Mouse (Mus musculus) v-Abl transformed pro-B cells (cell line): ENCODE data around the gene Calm5.

Experiments
- in situ Hi-C, 2 experiments: fragments of 400-800 bp; cut with MboI; formaldehyde crosslinking; loops; one replicate each; pipeline ENCODE4 v1.15.1; 2025; ENCODE audit not compliant: unreplicated experiment in 2 of 2

The Calm5 gene

DNA sequence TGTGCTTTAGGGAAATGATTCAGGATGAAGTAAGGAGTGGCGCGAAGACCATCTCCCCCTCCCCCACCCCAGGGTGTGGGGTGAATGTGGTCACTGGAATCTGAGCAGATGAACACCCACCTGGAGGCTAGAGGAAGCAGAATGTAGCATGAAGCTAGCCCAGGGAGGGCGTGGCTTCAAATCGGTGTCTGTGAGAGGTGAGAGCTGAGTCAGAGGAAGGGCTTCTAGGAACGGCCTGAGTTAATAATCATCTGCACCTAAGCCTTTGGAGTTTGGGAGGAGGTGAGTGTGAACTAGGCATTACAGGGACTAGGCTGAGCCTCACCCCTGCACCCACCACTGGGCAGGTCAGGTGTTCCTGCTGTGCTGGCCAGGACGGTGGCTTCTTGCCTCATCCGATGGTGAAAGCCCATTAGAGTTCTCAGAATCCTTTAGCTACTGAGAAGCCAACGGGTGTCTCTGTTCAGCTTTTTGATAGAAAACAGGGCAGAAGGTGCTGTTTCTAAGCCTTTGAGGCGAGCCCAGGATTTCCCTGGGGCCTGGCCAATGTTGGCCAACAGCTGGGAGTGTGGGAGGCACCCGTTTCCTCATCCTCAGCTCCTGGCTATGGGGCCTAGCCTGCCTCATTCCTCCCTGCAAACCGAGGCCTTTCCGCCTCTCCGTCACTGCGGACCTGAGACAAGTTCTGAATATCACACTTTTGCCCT, 11.8 kb downstream of the Calm5 start:
- in situ Hi-C loops = no loop called here

DNA sequence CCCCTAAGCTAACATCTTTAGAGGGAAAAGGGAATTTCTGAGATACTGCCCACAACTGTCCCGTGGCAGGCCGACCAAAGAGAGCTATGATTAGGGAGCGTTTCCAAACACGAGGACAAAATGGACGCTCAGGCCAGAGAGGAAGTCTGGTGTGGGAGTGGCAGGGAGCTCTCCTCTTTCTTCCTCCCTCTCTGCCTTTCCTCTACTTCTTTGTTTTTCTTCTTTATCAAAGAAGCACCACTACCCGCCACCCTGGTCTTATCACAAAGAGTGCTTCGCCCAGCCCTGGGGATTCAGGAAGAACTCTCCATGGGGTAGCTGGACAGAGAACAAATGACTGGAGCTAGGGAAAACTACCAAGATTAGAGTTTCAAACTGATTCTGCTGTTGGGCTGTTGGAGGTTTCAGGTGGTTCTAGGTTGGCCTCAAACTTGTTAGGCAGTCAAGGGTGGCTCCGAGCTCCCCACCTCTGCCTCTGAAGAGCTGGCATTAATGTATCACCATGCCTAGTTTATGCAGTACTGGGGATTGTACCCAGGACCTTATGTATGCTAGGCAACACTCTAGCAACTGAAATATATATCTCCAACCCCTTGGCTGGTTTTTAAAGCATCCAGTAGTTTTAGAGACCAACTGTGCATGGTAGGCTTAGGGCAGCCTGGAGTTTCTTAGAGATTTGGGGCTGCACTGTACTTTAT, 12.5 kb downstream of the Calm5 start:
- in situ Hi-C loops = no loop called here

GRCm38 (mm10) chr13:3867158-3867557, 13.2 kb downstream of the Calm5 start:
- in situ Hi-C loops = no loop called here

DNA sequence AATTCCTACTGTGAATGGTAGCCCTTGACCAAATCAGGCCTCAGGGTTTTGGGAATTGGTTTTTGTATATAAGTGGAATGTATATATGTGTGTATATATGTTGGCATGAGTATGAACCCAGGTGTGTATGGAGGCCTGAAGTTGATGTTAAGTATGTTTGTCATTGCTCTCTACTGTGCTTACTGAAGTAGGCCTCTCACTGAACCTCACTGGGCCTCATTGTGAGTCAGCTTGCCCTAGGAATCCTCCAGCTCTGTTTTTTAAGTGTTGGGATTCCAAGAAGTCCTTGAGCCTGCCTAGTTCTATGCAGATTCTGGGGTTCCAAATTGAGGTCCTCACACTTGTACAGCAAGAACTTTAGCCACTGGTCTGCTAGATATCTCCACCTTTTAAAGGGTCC, 15.9 kb downstream of the Calm5 start:
- in situ Hi-C loops = no loop called here

DNA sequence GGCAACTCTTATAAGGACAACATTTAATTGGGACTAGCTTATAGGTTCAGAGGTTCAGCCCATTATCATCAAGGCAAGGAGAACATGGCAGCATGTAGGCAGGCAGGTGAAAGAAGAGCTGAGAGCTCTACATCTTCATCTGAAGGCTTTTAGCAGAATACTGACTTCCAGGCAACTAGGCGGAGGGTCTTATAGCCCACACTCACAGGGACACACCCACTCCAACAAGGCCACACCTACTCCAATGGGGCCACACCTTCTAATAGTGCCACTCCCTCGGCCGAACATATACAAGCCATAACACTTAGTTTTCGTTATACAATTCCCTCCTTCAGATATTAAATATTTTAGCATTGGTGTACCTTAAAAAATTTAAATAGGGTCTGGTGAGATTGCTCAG, 18.9 kb downstream of the Calm5 start:
- in situ Hi-C loops = no loop called here

GRCm38 (mm10) chr13:3876448-3876847, 22.5 kb downstream of the Calm5 start:
- in situ Hi-C loops = no loop called here

- in situ Hi-C loops = no loop called here
These were observed 23.2 kb downstream of the Calm5 start for GRCm38 (mm10) chr13:3877185-3877584.

GRCm38 (mm10) chr13:3877679-3878220, 23.8 kb downstream of the Calm5 start:
- in situ Hi-C loops = no loop called here

DNA sequence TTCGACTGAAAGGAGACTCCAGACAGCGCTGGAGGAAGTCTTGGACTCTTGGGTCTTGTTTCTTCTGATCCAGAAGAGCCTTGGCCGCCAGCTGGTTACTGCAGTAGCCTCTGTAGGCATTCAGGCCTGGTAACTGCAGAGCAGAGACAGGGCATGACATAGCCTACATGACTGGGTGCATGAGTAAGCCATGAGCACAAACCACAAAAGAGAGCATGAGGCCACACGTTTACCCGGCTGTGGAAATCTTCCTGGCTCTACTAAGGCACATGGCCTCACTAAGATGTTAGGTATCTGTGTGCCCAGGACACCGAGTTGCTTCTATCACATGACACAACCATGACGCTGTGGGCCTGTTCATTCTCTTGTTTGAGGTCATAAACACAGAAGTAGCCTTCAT, 32.7 kb downstream of the Calm5 start:
- in situ Hi-C loops = no loop called here

GRCm38 (mm10) chr13:3889111-3889510, 35.1 kb downstream of the Calm5 start:
- in situ Hi-C loops = no loop called here

DNA sequence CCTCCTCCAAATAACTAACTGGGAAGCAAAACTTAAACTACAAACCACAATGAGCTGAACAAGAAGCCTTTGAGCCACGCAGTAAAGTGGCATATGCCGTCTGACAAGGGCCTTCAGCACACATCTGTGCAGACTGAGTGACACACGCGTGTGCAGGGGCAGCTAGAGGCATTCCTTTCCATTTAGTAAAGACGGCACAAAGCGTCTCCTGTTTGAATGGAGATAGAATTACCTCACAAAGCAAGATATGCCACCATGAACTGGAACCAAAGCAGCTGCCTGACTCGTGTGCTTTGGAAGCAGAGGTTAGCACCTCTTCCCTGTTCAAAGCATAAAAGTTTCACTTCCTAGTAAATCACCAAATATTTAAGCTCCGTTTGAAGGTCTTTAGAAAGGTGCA, 36.1 kb downstream of the Calm5 start:
- in situ Hi-C loops = no loop called here

- in situ Hi-C loops = no loop called here
These were observed 37.6 kb downstream of the Calm5 start for GRCm38 (mm10) chr13:3891479-3892087.

GRCm38 (mm10) chr13:3892601-3893000, 38.6 kb downstream of the Calm5 start:
- in situ Hi-C loops = no loop called here

DNA sequence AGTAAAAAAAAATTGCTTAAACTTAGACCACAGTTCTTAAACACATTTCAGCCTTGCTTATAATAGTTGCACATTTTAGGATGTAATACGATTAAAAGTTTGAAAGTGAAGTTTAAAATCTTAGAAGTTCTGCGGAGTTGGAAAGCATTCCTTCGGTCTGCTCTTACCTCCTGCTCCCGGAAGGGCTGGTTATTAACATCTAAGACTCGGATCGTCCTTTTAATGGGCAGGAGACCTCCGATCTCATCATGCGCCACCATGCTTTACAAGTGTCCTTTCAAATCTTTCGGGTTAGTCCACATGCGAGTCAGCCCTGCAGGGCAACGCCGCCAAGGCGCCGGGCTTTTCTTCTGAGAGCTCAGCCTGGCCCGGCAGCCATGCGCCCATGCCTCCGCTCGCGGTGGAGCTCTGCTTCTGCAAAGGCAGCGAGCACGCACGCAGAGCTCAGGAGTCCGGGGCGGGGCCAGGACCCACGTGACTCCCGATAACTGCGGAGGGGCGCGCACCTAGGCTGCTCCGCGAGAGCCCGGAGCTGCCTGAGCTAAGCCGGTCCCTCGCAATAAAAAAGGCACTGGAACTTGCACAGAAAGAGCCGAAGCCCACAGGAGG, 39.3 kb downstream of the Calm5 start:
- in situ Hi-C loops = no loop called here

DNA sequence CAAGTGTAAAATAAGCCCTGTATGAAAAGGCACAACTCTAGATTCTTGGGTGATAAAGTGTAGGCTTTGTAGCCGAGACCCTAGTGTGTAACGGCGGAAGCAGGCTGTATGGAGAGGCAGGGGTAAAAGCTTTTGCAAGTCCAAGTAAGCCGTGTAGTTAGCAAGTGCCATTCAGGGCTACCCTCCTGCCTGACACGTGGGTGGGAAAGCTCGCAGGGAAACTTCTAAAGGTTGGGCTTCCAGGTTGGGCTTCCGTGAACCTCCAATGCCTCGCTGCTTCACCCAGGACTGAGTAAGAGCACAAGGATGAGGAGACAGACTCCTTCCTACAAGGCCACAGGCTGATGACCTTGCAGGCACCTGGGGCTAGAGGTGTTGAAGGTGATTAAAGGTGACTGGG, 40.6 kb downstream of the Calm5 start:
- in situ Hi-C loops = no loop called here

- in situ Hi-C loops = loop anchor here (5.0 kb wide), 4 partner anchors 107 to 488 kb away; no protein-coding TSS in a partner anchor
These were observed 41.5 kb downstream of the Calm5 start for GRCm38 (mm10) chr13:3895397-3895980.

- in situ Hi-C loops = loop anchor here (5.0 kb wide), 4 partner anchors 106 to 489 kb away; no protein-coding TSS in a partner anchor
These were observed 42.1 kb downstream of the Calm5 start for GRCm38 (mm10) chr13:3896032-3896431.

DNA sequence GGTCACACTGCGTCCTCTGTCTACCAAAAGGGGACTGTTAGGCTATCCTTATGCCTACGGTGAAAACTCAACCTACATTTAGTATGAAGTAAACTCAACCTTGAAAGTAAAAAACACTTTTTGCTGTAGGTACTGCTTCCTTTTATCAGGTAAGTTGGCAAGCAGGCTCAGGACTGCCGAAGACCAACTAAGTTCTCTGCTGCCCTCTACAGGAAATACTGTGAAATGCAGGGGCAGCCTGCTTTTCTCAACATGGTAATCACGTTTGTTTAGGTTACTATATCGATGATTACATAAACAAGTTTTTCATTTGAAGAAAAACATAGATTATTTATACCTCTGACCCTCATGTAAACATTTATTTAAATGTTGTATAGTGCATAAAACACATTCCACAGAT, 42.9 kb downstream of the Calm5 start:
- in situ Hi-C loops = loop anchor here (5.0 kb wide), 4 partner anchors 105 to 490 kb away; no protein-coding TSS in a partner anchor

DNA sequence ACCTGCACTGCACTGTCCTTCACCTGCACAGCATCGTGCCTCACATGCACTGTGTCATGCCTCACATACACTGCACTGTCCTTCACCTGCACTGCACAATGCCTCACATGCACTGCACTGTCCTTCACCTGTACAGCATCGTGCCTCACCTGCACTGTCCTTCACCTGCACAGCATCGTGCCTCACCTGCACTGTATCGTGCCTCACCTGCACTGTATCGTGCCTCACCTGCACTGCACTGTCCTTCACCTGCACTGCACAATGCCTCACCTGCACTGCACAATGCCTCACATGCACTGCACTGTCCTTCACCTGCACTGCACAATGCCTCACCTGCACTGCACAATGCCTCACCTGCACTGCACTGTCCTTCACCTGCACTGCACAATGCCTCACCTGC, 44.2 kb downstream of the Calm5 start:
- in situ Hi-C loops = loop anchor here (5.0 kb wide), 4 partner anchors 104 to 491 kb away; no protein-coding TSS in a partner anchor

DNA sequence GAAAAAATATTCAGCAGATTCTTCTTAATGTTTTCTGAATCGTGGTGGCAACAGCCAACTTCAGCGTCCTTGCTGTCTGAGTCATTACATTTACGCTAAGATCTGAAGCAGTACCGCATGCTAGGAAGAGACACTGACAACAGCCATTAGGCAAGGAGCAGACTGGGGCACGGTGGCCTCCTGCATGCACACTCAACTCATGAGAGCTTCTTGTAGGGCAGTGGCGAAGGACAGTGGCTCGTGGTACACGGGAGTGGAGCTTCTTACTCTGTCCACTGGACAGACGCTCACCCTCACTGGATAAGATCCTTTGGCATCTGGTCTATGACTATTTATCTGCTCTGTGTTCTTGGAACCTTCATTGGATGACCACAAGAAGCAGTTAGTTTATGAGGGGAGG, 45.3 kb downstream of the Calm5 start:
- in situ Hi-C loops = loop anchor here (5.0 kb wide), 4 partner anchors 103 to 492 kb away; no protein-coding TSS in a partner anchor
